8 mouse cellular contexts compared by ENCODE assay signal in genomic region chr13:55570286-55570973, GRCm38 (mm10). TPM values are rescaled to one million over a fixed set of nuclear protein-coding genes. Genes with fewer than 3 reads are reported as not detected.
DNase-seq lines count a peak whose midpoint lies in the region; ATAC-seq and TF ChIP-seq lines count a peak whose summit lies in the region.

No protein-coding gene starts in this region.

- peak overlapping the region; percentile 87 for H3K27ac ChIP-seq in heart, embryonic 11.5 days (ENCODE audit: low read depth, low read length)
- peak overlapping the region; percentile 86 for H3K27ac ChIP-seq in kidney, embryonic 16.5 days (ENCODE audit: low read length)
- H3K27ac ChIP-seq in lung, postnatal 0 days (ENCODE audit: low read length): peak overlapping the region; percentile 81

- WGBS in heart, embryonic 11.5 days (ENCODE audit: insufficient replicate concordance): under 1% methylated on average over 47 of the region's 47 CpGs
- 0% methylated on average over 47 of the region's 47 CpGs for WGBS in kidney, embryonic 16.5 days
- WGBS in lung, postnatal 0 days: under 1% methylated on average over 31 of the region's 47 CpGs

- TF ChIP-seq CTCF in Patski (IDR thresholded peaks at IDR 0.05): no peak
- no peak for TF ChIP-seq CTCF in lung, postnatal 0 days (IDR thresholded peaks at IDR 0.05)

- peak overlapping the region; percentile 81 for H3K4me2 ChIP-seq in heart, embryonic 11.5 days
- H3K4me2 ChIP-seq in kidney, embryonic 16.5 days (replicated peaks; ENCODE audit: low read depth, low read length): peak overlapping the region; percentile 98
- peak overlapping the region; percentile 92 for H3K4me2 ChIP-seq in lung, postnatal 0 days (replicated peaks; ENCODE audit: low read depth, low read length)

- no peak for TF ChIP-seq EP300 in lung, postnatal 0 days (IDR thresholded peaks at IDR 0.05)

- ATAC-seq in Patski: peak; percentile 49
- peak; percentile 61 for ATAC-seq in heart, embryonic 11.5 days (replicated peaks; ENCODE audit: insufficient number of reproducible peaks, low FRiP score, low TSS enrichment)
- peak; percentile 81 for ATAC-seq in kidney, embryonic 16.5 days (ENCODE audit: low FRiP score, low TSS enrichment)
- ATAC-seq in lung, postnatal 0 days: peak; percentile 61

- H3K4me3 ChIP-seq in heart, embryonic 11.5 days (ENCODE audit: low read depth, low read length): peak overlapping the region; percentile 97
- peak overlapping the region; percentile 96 for H3K4me3 ChIP-seq in kidney, embryonic 16.5 days (ENCODE audit: low read length)
- peak overlapping the region; percentile 92 for H3K4me3 ChIP-seq in lung, postnatal 0 days (ENCODE audit: low read depth, low read length)

- H3K4me1 ChIP-seq in heart, embryonic 11.5 days (ENCODE audit: control insufficient read depth, insufficient read depth, low read length): peaks cover 9% of the 10 kb centered on the region
- H3K4me1 ChIP-seq in kidney, embryonic 16.5 days (ENCODE audit: insufficient read depth, low read length): peaks cover 16% of the 10 kb centered on the region
- peaks cover 9% of the 10 kb centered on the region; the same call in 1 of the 2 replicates for H3K4me1 ChIP-seq in lung, postnatal 0 days (ENCODE audit: insufficient read depth, low read depth, low read length)

- peak overlapping the region; percentile 96 for H3K9ac ChIP-seq in heart, embryonic 11.5 days (ENCODE audit: low read depth, low read length)
- H3K9ac ChIP-seq in kidney, embryonic 16.5 days (replicated peaks; ENCODE audit: low read length): peak overlapping the region; percentile 96
- H3K9ac ChIP-seq in lung, postnatal 0 days (replicated peaks; ENCODE audit: low read depth): peak overlapping the region; percentile 86

- H3K9me3 ChIP-seq in heart, embryonic 11.5 days (replicated peaks; ENCODE audit: control insufficient read depth, low read length): peaks cover 2% of the 10 kb centered on the region; the same call in 1 of the 2 replicates
- 0 out of 2 replicates have a peak, but pooled peaks cover 8% of the 10 kb centered on the region for H3K9me3 ChIP-seq in kidney, embryonic 16.5 days (ENCODE audit: low read length)
- no peaks in the 10 kb centered on the region for H3K9me3 ChIP-seq in lung, postnatal 0 days (ENCODE audit: low read length)

- H3K27me3 ChIP-seq in Patski: no peaks in the 10 kb centered on the region
- no peaks in the 10 kb centered on the region for H3K27me3 ChIP-seq in heart, embryonic 11.5 days (ENCODE audit: control insufficient read depth, insufficient read depth, low read length)
- H3K27me3 ChIP-seq in kidney, embryonic 16.5 days (ENCODE audit: insufficient read depth, low read length): no peaks in the 10 kb centered on the region
- no peaks in the 10 kb centered on the region for H3K27me3 ChIP-seq in lung, postnatal 0 days (replicated peaks; ENCODE audit: insufficient read depth, low read length)

- H3K36me3 ChIP-seq in heart, embryonic 11.5 days (ENCODE audit: control insufficient read depth, insufficient read depth, low read length): no peaks in the 10 kb centered on the region
- H3K36me3 ChIP-seq in kidney, embryonic 16.5 days (ENCODE audit: insufficient read depth, low read length): no peaks in the 10 kb centered on the region
- no peaks in the 10 kb centered on the region for H3K36me3 ChIP-seq in lung, postnatal 0 days (ENCODE audit: insufficient read depth, low read length)

- CTCF ChIA-PET in Patski (lab: Charles Lee): interaction anchor here (1.1 kb wide), 1 partner anchor 11 kb away, joined by 4 read pairs; no protein-coding TSS in a partner anchor

- DNase-seq in adrenal gland, adult (ENCODE audit: inconsistent age in 2 of 2, low spot score in 1 of 2): peak; percentile 51 to 78
- no peak for DNase-seq in adrenal gland, adult 2 months
- no peak for DNase-seq in Patski (ENCODE audit: low read depth, low spot score)
- DNase-seq in embryo, embryonic 9.5 days (ENCODE audit: extremely low spot score): peak; percentile 48
- peak; percentile 40 for DNase-seq in lung, postnatal 0 days (ENCODE audit: low spot score)
- peak; percentile 55 for DNase-seq in right cerebral cortex, postnatal 25 days

- in situ Hi-C loops in Patski (cut with MboI; ENCODE audit: low pct_unique_long_range_greater_than_20kb): no loop called here

- POLR2A ChIA-PET in Patski (lab: Charles Lee): interaction anchor here (0.7 to 1.0 kb wide), 2 partner anchors 87 to 123 kb away, joined by 3 read pairs; no protein-coding TSS in a partner anchor

RNA-seq across cellular contexts. Expression of gene Fam193b, which starts 0.5 kb away (rescaled TPM):
- total RNA-seq in adrenal gland, adult 2 months (2021): 10 to 100 TPM; 32.0 to 41.2 TPM
- 99.6 and 110 TPM in 2 replicates for polyA plus RNA-seq in adrenal gland, adult 2 months (2012; rRNA removed)
- 66.5 TPM for polyA plus RNA-seq in Patski (2021)
- polyA plus RNA-seq in heart, embryonic 11.5 days (2014; fragmentation: Nextera tagmentation; extraction: Ambion mirVana): 19.1 and 21.9 TPM in 2 replicates
- 40.2 and 41.2 TPM in 2 replicates for polyA plus RNA-seq in kidney, embryonic 16.5 days (2015; fragmentation: Nextera tagmentation; extraction: Ambion mirVana)
- polyA plus RNA-seq in lung, postnatal 0 days (2015; fragmentation: Nextera tagmentation; extraction: Ambion mirVana): 23.1 and 27.4 TPM in 2 replicates

RNA-seq across cellular contexts. Expression of gene Tmed9, which starts 3.1 kb away (rescaled TPM):
- 100 to 1,000 TPM; 127 to 184 TPM for total RNA-seq in adrenal gland, adult 2 months (2021)
- polyA plus RNA-seq in adrenal gland, adult 2 months (2012; rRNA removed): 54.9 and 71.9 TPM in 2 replicates
- polyA plus RNA-seq in Patski (2021): 350 TPM
- 58.5 and 63.3 TPM in 2 replicates for polyA plus RNA-seq in heart, embryonic 11.5 days (2014; fragmentation: Nextera tagmentation; extraction: Ambion mirVana)
- polyA plus RNA-seq in kidney, embryonic 16.5 days (2015; fragmentation: Nextera tagmentation; extraction: Ambion mirVana): 175 and 177 TPM in 2 replicates
- polyA plus RNA-seq in lung, postnatal 0 days (2015; fragmentation: Nextera tagmentation; extraction: Ambion mirVana): 112 and 113 TPM in 2 replicates

RNA-seq across cellular contexts. Expression of gene B4galt7, which starts 29.3 kb away (rescaled TPM):
- 10 to 100 TPM; 13.0 to 13.7 TPM for total RNA-seq in adrenal gland, adult 2 months (2021)
- 20.9 and 22.7 TPM in 2 replicates for polyA plus RNA-seq in adrenal gland, adult 2 months (2012; rRNA removed)
- polyA plus RNA-seq in Patski (2021): 26.2 TPM
- polyA plus RNA-seq in heart, embryonic 11.5 days (2014; fragmentation: Nextera tagmentation; extraction: Ambion mirVana): 15.8 and 18.8 TPM in 2 replicates
- polyA plus RNA-seq in kidney, embryonic 16.5 days (2015; fragmentation: Nextera tagmentation; extraction: Ambion mirVana): 20.0 and 26.3 TPM in 2 replicates
- 20.6 and 22.1 TPM in 2 replicates for polyA plus RNA-seq in lung, postnatal 0 days (2015; fragmentation: Nextera tagmentation; extraction: Ambion mirVana)

RNA-seq across cellular contexts. Expression of gene Ddx41, which starts 34.0 kb away (rescaled TPM):
- total RNA-seq in adrenal gland, adult 2 months (2021): 10 to 100 TPM; 44.6 to 53.4 TPM
- 56.6 and 57.3 TPM in 2 replicates for polyA plus RNA-seq in adrenal gland, adult 2 months (2012; rRNA removed)
- 73.0 TPM for polyA plus RNA-seq in Patski (2021)
- polyA plus RNA-seq in heart, embryonic 11.5 days (2014; fragmentation: Nextera tagmentation; extraction: Ambion mirVana): 36.5 and 39.9 TPM in 2 replicates
- 89.1 and 91.6 TPM in 2 replicates for polyA plus RNA-seq in kidney, embryonic 16.5 days (2015; fragmentation: Nextera tagmentation; extraction: Ambion mirVana)
- polyA plus RNA-seq in lung, postnatal 0 days (2015; fragmentation: Nextera tagmentation; extraction: Ambion mirVana): 35.3 and 36.8 TPM in 2 replicates

RNA-seq across cellular contexts. Expression of gene Dok3, which starts 41.3 kb away (rescaled TPM):
- 1 to 10 TPM; 3.8 to 4.9 TPM for total RNA-seq in adrenal gland, adult 2 months (2021)
- 11.8 and 13.9 TPM in 2 replicates for polyA plus RNA-seq in adrenal gland, adult 2 months (2012; rRNA removed)
- polyA plus RNA-seq in Patski (2021): 1.5 TPM
- 0.90 and 1.1 TPM in 2 replicates for polyA plus RNA-seq in heart, embryonic 11.5 days (2014; fragmentation: Nextera tagmentation; extraction: Ambion mirVana)
- polyA plus RNA-seq in kidney, embryonic 16.5 days (2015; fragmentation: Nextera tagmentation; extraction: Ambion mirVana): 2.5 TPM in 2 replicates
- polyA plus RNA-seq in lung, postnatal 0 days (2015; fragmentation: Nextera tagmentation; extraction: Ambion mirVana): 8.1 and 9.1 TPM in 2 replicates

Comparison
In these comparisons a context has a peak if more than half of its experiments do, and no peak if none do; other contexts are left out.
1. DNase-seq: peak in adrenal gland, adult (2 of 2), embryo, embryonic 9.5 days (single experiment), lung, postnatal 0 days (single experiment) and right cerebral cortex, postnatal 25 days (single experiment); none in adrenal gland, adult 2 months (single experiment) and Patski (single experiment).
2. Peak in every context shown above with its lines, with median percentiles within 50 percentile points of each other: ATAC-seq, H3K27ac ChIP-seq, H3K4me2 ChIP-seq, H3K4me3 ChIP-seq and H3K9ac ChIP-seq.